Mouse (Mus musculus) granulocyte monocyte progenitor cell, adult 5-6 weeks (primary cell): Measurements from ENCODE around the gene Fyb2. TPM values are rescaled to one million over a fixed set of nuclear protein-coding genes. Genes with fewer than 3 reads are reported as not detected.
"Not testable (repeated sequence)": the region's sequence is repeated elsewhere in the genome, so short reads cannot be mapped to it uniquely, and the experiment has no call there.

Source experiments
- ATAC-seq: replicated peaks from 2 replicates; pipeline ENCODE4 v1.8.0; 2016; ENCODE audit warnings: mild to moderate bottlenecking, moderate TSS enrichment, inconsistent platforms; ENCODE audit not compliant: poor library complexity, severe bottlenecking
- total RNA-seq, 2 experiments: library from RNA; stranded (forward) in 1 of 2; stranded (reverse) in 1 of 2; fragments of 200-712, 200-1000 nt in 1 of 2; fragments of >200 nt in 1 of 2; fragmentation: Nextera tagmentation in 1 of 2; gene quantifications; 2 replicates each; pipeline ENCODE4 v1.2.3; 2014 to 2017

Gene Fyb2
- total RNA-seq, 2 experiments from 2014 or later, result not detected

DNA sequence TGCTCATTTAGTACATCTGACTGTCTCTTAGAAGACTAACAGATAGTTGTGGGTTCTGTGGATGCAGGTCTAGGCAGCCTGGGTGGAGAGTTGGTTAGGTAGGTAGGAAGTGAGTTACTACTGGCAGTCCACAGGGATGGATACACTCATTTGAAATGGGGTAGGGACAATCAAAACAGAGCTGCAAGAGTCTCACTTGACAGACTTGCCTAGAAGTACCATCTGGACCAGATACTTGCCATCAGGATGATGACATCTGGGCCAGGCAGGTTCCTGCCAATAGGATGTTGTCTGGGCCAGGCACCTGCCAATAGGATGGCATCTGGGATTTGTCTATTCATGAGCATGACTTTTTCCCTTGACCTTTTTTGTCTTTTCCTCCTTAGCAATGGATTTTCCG, 88.5 kb downstream of the Fyb2 start:
- ATAC-seq, result no peak

DNA sequence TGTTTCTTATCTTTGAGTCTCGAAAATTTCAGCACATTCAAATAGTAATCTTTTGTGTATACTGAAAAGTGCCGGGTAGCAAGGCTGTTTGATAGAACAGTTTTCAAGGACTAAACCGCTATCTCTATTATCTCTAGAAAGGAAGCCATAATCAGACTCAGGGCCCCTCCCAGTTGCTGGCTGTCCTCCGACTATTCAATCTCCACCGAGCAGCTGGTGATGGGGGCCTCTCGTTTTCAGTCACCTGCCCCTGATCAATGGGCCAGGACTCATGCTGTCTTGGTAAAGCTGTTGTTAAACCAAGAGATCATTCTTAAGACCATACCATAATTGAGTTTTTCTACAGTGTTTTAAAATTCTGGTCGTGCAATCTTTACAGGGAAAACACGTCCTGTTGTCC, 90.9 kb downstream of the Fyb2 start:
- ATAC-seq, result no peak

DNA sequence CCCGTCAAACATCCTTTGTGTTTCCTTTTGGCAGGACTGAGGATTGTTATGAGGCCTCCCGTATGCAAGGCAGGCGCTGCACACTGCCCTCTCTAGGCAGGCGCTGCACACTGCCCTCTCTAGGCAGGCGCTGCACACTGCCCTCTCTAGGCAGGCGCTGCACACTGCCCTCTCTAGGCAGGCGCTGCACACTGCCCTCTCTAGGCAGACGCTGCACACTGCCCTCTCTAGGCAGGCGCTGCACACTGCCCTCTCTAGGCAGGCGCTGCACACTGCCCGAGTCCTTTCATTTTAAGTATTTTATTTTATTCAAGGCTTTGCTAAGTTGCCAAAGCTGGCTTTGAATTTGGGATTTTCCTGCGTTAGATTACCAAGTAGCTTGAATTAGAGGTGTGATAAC, 91.4 kb downstream of the Fyb2 start:
- not testable (repeated sequence) for ATAC-seq

DNA sequence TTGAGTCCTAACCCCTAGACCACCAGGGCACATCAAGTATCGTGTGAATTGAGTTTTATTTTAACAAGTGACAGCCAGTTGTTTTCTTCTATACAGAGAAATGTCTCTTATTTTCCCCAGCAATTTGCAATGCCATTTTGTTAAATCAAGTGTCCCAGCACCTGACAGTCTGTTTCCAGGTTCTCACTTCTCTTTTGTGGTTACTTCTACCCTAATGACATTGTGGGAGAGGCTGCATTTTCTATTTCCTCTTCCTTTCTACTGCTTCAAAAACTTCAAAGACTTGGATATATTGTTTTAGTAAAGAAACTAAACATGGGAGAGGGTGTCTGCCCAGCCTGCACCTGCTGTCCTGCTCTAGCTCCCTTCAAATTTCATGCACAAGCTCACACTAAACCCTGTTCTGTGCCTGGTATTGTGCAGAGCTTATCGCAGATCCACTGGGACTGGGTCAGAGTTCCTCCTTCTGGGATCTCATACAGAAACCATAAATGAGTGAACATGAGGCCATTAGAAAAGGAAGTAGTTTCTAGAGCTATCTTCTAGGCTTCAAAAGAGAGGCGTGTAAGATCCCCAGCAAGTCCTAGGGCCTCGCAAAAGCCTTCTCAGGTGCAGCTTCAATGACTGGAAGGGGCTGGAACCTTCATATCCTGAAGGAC, 94.2 kb downstream of the Fyb2 start:
- ATAC-seq, result peak; percentile 94

DNA sequence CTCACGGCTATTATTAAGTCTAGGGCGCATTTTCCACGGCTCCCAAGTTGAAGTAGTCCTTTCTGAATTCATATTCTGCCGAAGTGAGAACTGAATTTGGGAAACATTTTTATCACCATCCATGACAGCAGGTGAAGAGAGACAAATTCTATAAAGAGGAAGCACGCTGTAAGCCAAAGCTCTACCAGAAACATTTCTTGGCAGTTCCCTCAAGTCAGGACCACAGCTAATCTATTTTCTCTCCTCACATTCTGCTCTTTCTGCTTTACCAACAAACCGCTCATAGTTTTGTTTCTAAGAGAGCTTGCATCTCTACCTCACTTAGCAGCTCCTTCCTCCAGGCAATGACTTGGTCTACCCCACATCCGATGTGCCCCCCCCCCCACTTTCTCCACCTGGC, 100.5 kb downstream of the Fyb2 start:
- ATAC-seq, result no peak

DNA sequence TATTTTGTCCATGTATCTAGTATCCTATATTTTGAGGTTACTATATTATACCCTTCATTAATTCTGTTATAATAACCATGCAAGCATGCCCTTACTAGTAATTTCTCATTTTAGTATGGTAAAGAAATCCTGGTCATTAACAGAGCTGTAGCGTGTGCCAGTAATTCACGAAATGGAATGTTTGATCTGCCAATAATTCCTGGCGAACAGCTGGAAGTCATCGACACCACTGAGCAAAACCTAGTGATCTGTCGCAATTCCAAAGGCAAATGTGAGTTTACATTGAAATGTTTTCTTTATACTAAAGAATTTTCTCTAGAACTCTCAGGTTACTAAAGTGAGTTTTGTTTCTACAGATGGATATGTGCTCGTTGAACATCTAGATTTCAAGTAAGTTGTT, 102.2 kb downstream of the Fyb2 start:
- ATAC-seq, result no peak

DNA sequence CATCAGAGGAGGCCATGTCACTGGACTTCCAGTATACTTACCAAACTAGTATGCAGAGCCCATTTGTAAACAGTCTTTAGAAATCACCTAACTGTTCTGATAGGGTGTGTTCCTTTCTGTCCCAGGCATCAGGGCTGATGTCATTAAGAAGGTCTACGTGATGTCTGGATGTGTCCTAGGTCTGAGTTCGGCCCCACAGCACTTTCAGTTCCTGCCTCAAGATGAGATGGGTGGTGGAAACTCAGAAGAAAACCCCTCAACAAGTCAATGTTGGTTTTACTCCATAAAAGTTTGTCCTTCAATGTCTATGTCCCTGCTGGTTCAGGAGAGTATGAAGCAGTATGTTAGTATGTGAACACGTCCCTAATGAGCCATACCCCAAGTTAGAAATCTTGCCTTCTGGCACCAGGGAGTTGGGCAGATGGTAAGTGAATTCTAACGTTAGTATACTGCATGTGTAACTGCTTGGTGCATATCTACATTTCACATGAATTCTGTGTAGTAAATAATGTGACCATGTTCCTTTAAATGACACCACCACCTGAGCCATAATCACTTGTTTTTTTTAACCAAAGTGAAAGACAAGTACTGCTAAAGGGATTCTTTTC, 102.9 kb downstream of the Fyb2 start:
- ATAC-seq, result no peak

DNA sequence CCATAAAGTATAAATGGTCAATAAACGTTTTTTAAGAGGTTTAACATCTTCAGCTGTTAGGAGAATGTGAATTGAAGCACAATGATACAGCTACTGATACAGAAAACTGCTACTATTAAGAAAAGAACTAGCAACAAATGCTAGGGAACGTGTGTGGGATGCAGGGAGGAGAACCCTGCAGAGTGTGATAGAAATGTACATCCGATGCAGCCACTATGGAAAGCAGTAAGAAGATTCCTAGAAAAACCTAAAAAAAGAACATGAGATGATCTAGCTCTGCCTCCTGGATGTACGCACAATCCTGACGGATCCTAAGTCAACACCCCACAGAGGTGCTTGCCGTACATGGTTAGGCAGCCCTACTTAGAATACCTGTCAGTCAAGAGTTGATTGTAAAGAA, 114.0 kb downstream of the Fyb2 start:
- no peak for ATAC-seq

DNA sequence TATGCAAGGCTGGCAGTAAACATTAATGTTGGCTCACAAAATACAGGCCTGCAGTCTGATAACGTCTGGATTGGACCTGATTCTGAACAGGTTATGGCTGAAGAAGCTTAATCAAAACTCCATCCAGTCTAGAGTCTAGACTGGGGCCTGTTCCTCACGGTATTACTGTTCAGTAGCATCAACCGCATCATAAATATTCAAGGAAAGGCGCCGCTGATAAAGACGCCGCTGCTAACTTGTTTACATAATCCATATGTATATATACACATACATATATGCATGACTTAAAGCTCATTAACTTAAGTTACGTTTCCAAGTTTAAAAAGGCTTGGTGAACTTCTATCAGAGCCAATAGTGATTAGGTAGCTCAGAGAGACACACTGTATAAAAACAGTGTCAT, 117.8 kb downstream of the Fyb2 start:
- ATAC-seq, result no peak

DNA sequence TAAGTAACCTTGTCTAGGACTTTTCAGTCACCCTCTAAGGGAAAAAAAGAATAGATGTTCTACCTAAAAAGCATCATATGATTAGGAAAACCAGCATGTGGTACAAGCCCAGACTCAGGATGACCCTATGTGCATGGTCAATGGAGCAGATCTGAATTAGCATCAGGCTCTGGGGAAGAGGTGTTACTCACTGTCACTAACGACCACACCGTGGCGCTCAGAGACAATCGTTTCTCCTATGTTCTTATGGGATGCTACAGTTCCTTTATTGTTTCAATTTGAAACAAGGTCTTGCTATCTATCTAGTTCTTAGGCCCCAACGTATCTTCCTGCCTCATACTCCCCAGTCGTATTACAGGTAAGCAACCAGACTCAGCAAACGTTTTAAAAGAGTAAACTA, 119.9 kb downstream of the Fyb2 start:
- no peak for ATAC-seq

DNA sequence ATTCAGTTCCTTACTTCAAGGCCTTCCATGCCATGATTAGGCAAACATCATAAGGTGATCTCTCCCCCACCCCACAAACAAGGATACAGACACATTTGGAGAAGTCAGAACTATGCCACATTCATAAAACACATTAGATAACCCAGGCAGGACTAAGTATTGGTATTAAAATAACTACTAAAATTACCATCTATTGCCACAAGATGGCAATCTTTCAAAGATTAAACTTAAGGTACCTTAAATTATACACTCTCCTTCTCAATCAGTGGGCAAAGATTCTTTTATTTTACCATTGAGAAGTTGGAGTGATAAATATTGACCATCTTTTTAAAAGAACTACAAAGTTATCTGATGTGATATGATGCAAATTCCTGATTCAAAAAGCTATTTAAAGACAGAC, 121.0 kb downstream of the Fyb2 start:
- ATAC-seq, result no peak; the same call in 1 of the 2 replicates

DNA sequence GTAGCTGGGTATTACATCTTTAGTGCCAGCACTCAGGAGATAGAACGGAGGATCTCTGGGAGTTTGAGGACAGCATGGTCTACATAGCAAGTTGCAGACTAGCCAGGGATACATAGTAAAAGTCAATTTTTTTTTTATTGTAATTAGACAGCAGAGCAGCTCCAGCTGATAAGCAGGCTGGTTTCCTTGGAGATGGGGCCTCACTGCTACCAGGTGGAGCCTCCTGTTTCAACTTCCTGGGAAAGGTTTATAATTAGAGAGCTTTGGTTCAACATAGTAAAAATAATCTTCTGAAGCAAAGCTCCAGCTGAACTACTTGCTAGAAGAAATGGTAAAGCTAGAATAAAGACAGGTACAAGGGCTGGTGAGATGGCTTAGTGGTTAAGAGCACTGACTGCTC, 136.8 kb downstream of the Fyb2 start:
- ATAC-seq, result no peak

DNA sequence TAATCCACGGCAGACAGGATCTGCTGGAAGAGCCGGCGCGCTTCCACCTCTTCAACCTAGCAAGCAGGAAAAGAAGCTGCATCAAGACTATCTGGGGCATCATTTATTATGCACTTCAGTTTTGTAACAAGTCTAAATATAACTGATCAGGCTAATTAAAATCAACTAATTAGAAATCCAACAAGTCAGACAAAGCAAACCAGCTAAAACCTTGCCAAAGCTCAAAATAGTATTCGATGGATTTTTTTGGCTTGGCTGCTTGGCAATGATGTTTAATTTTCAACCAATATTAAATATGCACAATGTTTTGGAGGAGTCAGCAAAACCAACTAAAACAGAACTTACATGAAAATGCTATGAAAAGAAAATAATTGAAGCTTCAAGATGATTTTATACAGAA, 138.0 kb downstream of the Fyb2 start:
- no peak for ATAC-seq

Other genes with a start within 250 kb of the Fyb2 start
- gene C8b, start 147.1 kb upstream of the Fyb2 start, total RNA-seq (2014; fragmentation: Nextera tagmentation), result not detected in 2 replicates
- gene C8b, start 147.1 kb upstream of the Fyb2 start, total RNA-seq (2017), result 1.2 TPM in 1 of 2 replicates, not detected in the other
- gene Gm17662, start 56.1 kb upstream of the Fyb2 start, total RNA-seq (2014; fragmentation: Nextera tagmentation), result not detected in 2 replicates
- gene Gm17662, start 56.1 kb upstream of the Fyb2 start, total RNA-seq (2017), result not detected in 2 replicates
- not detected in 2 replicates for gene C8a, start 37.1 kb upstream of the Fyb2 start, total RNA-seq (2014; fragmentation: Nextera tagmentation)
- not detected in 2 replicates for gene C8a, start 37.1 kb upstream of the Fyb2 start, total RNA-seq (2017)
- gene Prkaa2, start 196.4 kb downstream of the Fyb2 start, total RNA-seq (2014; fragmentation: Nextera tagmentation), result 0.43 TPM in 1 of 2 replicates, not detected in the other
- gene Prkaa2, start 196.4 kb downstream of the Fyb2 start, total RNA-seq (2017), result 0.04 and 0.05 TPM in 2 replicates
- not detected in 2 replicates for gene Plpp3, start 243.9 kb downstream of the Fyb2 start, total RNA-seq (2014; fragmentation: Nextera tagmentation)
- gene Plpp3, start 243.9 kb downstream of the Fyb2 start, total RNA-seq (2017), result not detected in 2 replicates